Mouse (Mus musculus) midbrain, postnatal 0 days (tissue): Measurements from ENCODE around the gene Gprc5b. TPM values are rescaled to one million over a fixed set of nuclear protein-coding genes. Genes with fewer than 3 reads are reported as not detected.

Source experiments
- ATAC-seq: fragments of 200-750 bp; cut with Nextera tagmentation; 2 replicates; pipeline ENCODE4 v1.8.0; 2017; ENCODE audit warnings: moderate number of reproducible peaks, mild to moderate bottlenecking, moderate TSS enrichment, moderate library complexity; ENCODE audit not compliant: low FRiP score
- DNase-seq: peaks from one replicate; pipeline ENCODE4 v3.0.0-alpha.2; 2015; ENCODE audit warnings: low spot score
- H3K27ac ChIP-seq: fragments of 300-500 bp; sonication (generic); 2 replicates; pipeline ENCODE4 v1.5.1; 2014; ENCODE audit warnings: low read depth, mild to moderate bottlenecking, low read length, mixed read lengths
- H3K27me3 ChIP-seq: fragments of 300-500 bp; sonication (generic); 2 replicates; pipeline ENCODE4 v1.6.1; 2014; ENCODE audit warnings: low read length, control low read depth, mixed read lengths; ENCODE audit not compliant: insufficient read depth
- H3K36me3 ChIP-seq: fragments of 300-500 bp; sonication (generic); 2 replicates; pipeline ENCODE4 v1.6.1; 2014; ENCODE audit warnings: low read length, control low read depth, mixed read lengths; ENCODE audit not compliant: insufficient read depth
- H3K4me1 ChIP-seq: fragments of 300-500 bp; sonication (generic); 2 replicates; pipeline ENCODE4 v1.6.1; 2014; ENCODE audit warnings: mild to moderate bottlenecking, control low read depth, antibody characterized with exemption, low read length, mixed read lengths; ENCODE audit not compliant: insufficient read depth
- H3K4me2 ChIP-seq: fragments of 300-500 bp; sonication (generic); 2 replicates; pipeline ENCODE4 v1.6.1; 2014; ENCODE audit warnings: low read depth, mild to moderate bottlenecking, low read length, mixed read lengths; ENCODE audit not compliant: poor library complexity, severe bottlenecking
- H3K4me3 ChIP-seq: fragments of 300-500 bp; sonication (generic); 2 replicates; pipeline ENCODE4 v1.5.1; 2014; ENCODE audit warnings: low read depth, mild to moderate bottlenecking, low read length, moderate library complexity
- H3K9ac ChIP-seq: fragments of 300-500 bp; sonication (generic); replicated peaks from 2 replicates; pipeline ENCODE4 v1.6.1; 2014; ENCODE audit warnings: mild to moderate bottlenecking, low read length, moderate library complexity, mixed read lengths; ENCODE audit not compliant: poor library complexity, severe bottlenecking
- H3K9me3 ChIP-seq: fragments of 300-500 bp; sonication (generic); 2 replicates; pipeline ENCODE4 v1.6.1; 2016; ENCODE audit warnings: low read length, control low read depth
- CTCF ChIP-seq: IDR thresholded peaks from 2 replicates; pipeline ENCODE4 v1.5.1; 2016; ENCODE audit warnings: antibody characterized with exemption, mild to moderate bottlenecking
- WGBS: fragments of 180-500 bp; shearing (Covaris S2); extraction: QIAGEN DNeasy Blood & Tissue Kit; methylation state at CpG from one replicate; pipeline ENCODE4 v1.1.7; 2014; 5-methylcytosine and 5-hydroxymethylcytosine counted together
- polyA plus RNA-seq: library from polyadenylated mRNA; unstranded; fragments of >200 nt; fragmentation: Nextera tagmentation; extraction: Ambion mirVana; gene quantifications from 2 replicates; pipeline ENCODE4 v1.2.1, GENCODE M21; 2015
- total RNA-seq: library from RNA; depleted of rRNA; stranded (reverse); fragments of >200 nt; gene quantifications from 2 replicates; pipeline ENCODE4 v1.2.3, GENCODE M21; 2014

Gene Gprc5b
- total and polyA plus RNA-seq, 2 experiments from 2014 or later: 6.6 to 30.1 TPM

DNA sequence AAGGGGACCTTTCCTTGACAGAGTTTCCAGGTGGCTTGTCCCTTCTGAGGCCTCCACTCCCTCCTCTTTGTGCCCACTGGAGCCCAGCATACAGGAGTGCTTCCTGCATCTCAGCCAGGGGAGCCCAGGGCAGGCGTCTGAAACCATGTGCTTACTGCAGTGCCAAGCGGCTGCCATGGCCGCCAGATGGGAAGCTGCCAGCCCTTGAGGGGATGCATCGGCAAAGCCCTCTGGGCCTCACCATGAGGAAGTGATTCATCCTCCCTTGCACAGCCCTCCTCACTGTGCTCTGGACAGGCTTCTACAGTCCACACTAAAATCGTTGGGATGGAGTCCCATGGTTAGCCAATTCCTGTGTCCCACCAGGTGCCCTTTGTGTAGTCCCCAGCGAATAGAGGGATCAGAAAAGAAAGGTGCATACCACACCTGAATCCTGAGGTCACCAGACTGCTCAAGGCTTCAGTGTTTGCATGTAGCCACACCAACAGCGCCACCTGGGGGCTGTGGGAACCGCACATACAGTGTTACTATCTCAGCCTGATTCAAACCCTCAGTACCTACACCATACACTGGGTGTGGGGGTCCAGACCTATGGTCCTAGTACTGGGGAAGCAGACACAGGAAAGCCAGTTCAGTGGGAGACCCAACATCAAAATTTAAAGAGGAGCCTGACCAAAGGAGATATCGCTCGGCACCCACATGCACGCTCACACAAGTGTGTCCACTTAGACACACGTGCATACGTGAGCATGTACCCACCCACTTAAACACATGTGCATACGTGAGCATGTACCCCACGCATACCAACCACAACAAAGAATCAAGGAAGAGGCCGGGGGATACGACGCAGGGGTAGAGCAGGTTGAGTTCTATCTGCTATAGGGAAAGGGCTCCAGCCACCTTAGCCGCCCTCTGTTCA lies 27.5 kb upstream of the Gprc5b start:
- WGBS: 74% methylated on average over 19 of the region's 19 CpGs
- 0 out of 2 replicates have a peak, but pooled peaks have one; percentile 31 for ATAC-seq

DNA sequence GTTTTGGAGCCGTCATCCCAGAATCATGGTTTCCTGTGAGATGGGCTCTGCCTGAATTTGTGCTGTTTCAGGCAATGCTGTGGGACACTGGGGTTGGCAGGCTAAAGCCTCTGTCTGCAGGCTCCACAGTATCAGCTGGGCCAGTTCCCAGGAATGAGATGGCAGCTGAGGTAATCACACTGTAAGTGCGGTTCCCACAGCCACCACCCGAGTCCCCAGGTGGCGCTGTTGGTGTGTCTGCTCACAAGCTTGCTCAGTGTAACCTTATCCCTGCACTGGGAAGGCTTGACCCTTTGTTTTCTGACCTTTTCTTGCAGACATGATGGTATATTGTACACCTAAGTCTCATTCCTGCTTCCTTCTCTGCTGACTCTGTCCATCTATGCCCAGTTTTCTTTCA lies 24.5 kb upstream of the Gprc5b start:
- DNase-seq (peak; percentile 87), ATAC-seq (peak; percentile 70)
- no peaks in the 10 kb centered on the region for H3K36me3 ChIP-seq
- no peak overlapping the region for H3K27ac ChIP-seq
- no peaks in the 10 kb centered on the region for H3K4me1 ChIP-seq
- TF ChIP-seq CTCF: peak; percentile 88
- H3K4me3 ChIP-seq: no peak overlapping the region
- H3K4me2 ChIP-seq: no peak overlapping the region
- H3K27me3 ChIP-seq: no peaks in the 10 kb centered on the region; the same call in 1 of the 2 replicates
- whole genome bisulfite sequencing: 10% methylated on average over 4 of the region's 4 CpGs
- no peak overlapping the region for H3K9ac ChIP-seq
- no peaks in the 10 kb centered on the region for H3K9me3 ChIP-seq

More for the DNA sequence above, 27.5 kb upstream of the Gprc5b start:
- Histone ChIP-seq H3K9ac (no peak overlapping the region), H3K4me1 (no peaks in the 10 kb centered on the region), H3K36me3 (no peaks in the 10 kb centered on the region), H3K27ac (no peak overlapping the region), H3K4me3 (no peak overlapping the region), H3K9me3 (no peaks in the 10 kb centered on the region), H3K27me3 (no peaks in the 10 kb centered on the region), H3K4me2 (no peak overlapping the region)
- TF ChIP-seq CTCF: peak; percentile 66
- DNase-seq: peak; percentile 72

DNA sequence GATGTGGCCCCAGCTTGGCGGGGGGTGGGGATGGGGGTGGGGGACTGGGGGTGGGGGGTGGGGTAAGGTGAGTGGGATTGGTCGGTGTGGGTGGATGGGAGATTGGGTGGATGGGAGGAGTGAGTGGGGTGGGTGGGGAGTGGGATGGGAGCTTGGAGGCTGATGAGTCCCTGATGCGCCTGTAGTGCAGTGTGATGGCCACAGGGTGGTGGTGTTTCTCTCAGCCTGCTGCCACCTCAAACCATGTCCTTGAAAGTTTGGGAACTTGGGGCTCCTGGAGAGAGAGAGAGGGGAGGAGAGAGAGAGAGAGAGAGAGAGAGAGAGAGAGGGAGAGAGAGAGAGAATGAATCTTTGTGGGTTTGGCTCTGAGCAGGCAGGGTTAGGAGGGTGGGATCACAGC lies 20.7 kb upstream of the Gprc5b start:
- Histone ChIP-seq H3K9me3 (no peaks in the 10 kb centered on the region), H3K4me2 (no peak overlapping the region), H3K27me3 (no peaks in the 10 kb centered on the region; the same call in 1 of the 2 replicates), H3K9ac (no peak overlapping the region), H3K36me3 (no peaks in the 10 kb centered on the region), H3K27ac (no peak overlapping the region), H3K4me1 (no peaks in the 10 kb centered on the region), H3K4me3 (no peak overlapping the region)
- peak; percentile 76 for DNase-seq
- WGBS: 0% methylated on average over 2 of the region's 3 CpGs
- ATAC-seq: no peak
- TF ChIP-seq CTCF: peak; percentile 77

DNA sequence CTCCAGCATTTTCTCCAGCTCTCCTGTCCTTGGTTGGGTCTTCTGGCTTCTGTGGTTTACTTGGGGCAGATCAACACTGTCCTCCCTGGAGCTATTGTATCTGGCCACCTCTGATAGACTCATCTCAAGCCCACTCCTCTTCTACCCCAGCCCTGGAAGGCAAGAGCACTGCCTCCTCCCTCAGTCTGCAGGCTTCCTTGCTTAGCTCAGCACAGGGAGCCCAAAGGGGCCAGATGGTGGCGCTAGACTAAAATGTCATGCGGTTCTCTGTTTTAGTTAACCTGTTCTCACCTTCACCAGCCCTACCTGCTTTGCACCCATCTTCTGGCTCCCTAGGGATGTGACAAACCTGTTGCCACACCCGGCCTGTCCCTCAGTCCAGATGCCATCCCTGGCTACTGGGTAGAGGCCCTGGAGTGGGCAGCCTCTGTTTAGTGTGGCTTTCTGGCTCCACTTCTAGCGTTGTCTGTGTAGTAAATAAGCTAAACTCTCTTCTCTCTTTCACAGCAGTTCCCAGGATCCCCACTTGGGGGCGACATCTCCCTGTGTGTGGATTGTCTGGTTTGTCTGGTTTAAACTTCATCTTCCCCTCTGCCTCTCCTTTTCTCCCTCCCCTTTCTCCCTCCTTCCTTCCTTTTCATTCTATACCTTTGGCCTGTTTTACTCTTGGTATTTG lies 16.0 kb upstream of the Gprc5b start:
- Histone ChIP-seq H3K27ac (no peak overlapping the region), H3K4me2 (no peak overlapping the region), H3K4me1 (no peaks in the 10 kb centered on the region), H3K27me3 (no peaks in the 10 kb centered on the region), H3K9me3 (no peaks in the 10 kb centered on the region), H3K36me3 (no peaks in the 10 kb centered on the region), H3K4me3 (no peak overlapping the region), H3K9ac (no peak overlapping the region)
- DNase-seq (peak; percentile 89), ATAC-seq (peak; percentile 53)
- peak; percentile 96 for TF ChIP-seq CTCF
- WGBS: 24% methylated on average over 5 of the region's 5 CpGs

DNA sequence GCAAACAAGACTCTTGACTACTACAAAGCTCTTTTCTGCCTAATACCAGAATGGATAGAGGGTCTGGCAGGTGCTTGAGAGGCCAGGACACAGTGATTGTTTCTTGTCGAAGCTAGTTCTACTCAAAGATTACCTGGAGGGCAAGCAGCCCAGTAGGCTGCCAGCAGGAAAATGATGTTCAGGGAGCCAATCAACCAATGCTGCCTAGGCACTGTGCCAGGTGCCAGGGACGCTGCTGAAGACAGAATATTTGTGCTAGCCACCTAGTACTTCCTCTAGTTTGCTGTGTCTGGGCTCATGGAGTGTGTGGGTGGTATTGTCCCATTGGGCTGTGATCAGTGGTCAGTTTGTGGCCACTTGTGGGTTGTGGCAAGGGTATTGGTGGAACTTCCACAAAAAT lies 7.5 kb upstream of the Gprc5b start:
- Histone ChIP-seq H3K9ac (no peak overlapping the region), H3K4me2 (no peak overlapping the region), H3K36me3 (no peaks in the 10 kb centered on the region), H3K4me1 (no peaks in the 10 kb centered on the region), H3K4me3 (no peak overlapping the region), H3K27me3 (no peaks in the 10 kb centered on the region), H3K9me3 (no peaks in the 10 kb centered on the region), H3K27ac (no peak overlapping the region)
- 54% methylated on average over 2 of the region's 2 CpGs for WGBS
- DNase-seq (no peak), ATAC-seq (no peak)
- no peak for TF ChIP-seq CTCF

DNA sequence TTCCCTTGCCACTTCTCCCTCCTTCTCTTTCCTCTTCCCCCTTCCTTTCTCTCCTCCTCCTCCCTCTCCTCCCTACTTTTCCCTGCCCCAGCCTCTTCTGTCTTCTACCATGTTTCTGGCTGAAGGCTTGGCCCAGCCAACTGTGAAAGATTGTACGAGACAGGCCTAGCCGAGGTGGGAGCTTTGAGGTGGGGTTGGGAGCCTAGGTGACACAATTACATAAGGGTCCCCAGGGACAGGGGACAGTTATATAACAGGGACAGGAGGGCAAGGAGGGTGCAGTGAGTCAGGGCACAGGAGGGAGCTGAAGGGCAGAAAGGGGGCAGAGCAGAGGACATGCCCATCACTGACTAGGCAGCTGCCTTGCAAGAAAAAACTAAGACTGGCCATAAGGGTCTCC lies 7.0 kb upstream of the Gprc5b start:
- H3K9me3 ChIP-seq: no peaks in the 10 kb centered on the region
- ATAC-seq: no peak

More for the DNA sequence above, 7.0 kb upstream of the Gprc5b start:
- DNase-seq: no peak
- no peak overlapping the region for H3K4me2 ChIP-seq
- 44% methylated on average over 2 of the region's 2 CpGs for WGBS
- no peak for TF ChIP-seq CTCF
- no peak overlapping the region for H3K27ac ChIP-seq
- H3K4me3 ChIP-seq: no peak overlapping the region
- H3K9ac ChIP-seq: no peak overlapping the region
- H3K4me1 ChIP-seq: no peaks in the 10 kb centered on the region
- H3K36me3 ChIP-seq: no peaks in the 10 kb centered on the region
- no peaks in the 10 kb centered on the region for H3K27me3 ChIP-seq
